Mouse (Mus musculus): Measurements from ENCODE around the gene Nrip2. TPM values are rescaled to one million over a fixed set of nuclear protein-coding genes. Genes with fewer than 3 reads are reported as not detected.
A peak's percentile ranks its signal among the peaks of the same experiment; 100 is the strongest.
"Not testable (repeated sequence)": the region's sequence is repeated elsewhere in the genome, so short reads cannot be mapped to it uniquely, and the experiment has no call there.

Nrip2 gene
- polyA plus RNA-seq, 1 experiment from 2014 or later = 13.6 TPM

- Histone ChIP-seq H3K9ac (ENCODE audit: low read depth, low read length) (peak overlapping the region; percentile 90), H3K4me2 (ENCODE audit: low read length) (peak overlapping the region; percentile 100), H3K9me3 (replicated peaks; ENCODE audit: control insufficient read depth, low read length, poor library complexity, severe bottlenecking) (no peaks in the 10 kb centered on the region), H3K4me3 (ENCODE audit: low read depth, low read length) (peak overlapping the region; percentile 93), H3K27me3 (ENCODE audit: control insufficient read depth, insufficient read depth, low read depth, low read length) (no peaks in the 10 kb centered on the region), H3K36me3 (ENCODE audit: control insufficient read depth, insufficient read depth, low read length) (no peaks in the 10 kb centered on the region), H3K27ac (ENCODE audit: low read length) (peak overlapping the region; percentile 88; the same call in 1 of the 2 replicates), H3K4me1 (ENCODE audit: control insufficient read depth, insufficient read depth, low read length) (peaks cover 18% of the 10 kb centered on the region)
- 1% methylated on average over 44 of the region's 46 CpGs for WGBS
- ATAC-seq = peak; percentile 66
Measured at GRCm38 (mm10) chr6:128363007-128363825, 35.9 kb upstream of the Nrip2 start.

GRCm38 (mm10) chr6:128364721-128365120 lies 34.4 kb upstream of the Nrip2 start:
- Histone ChIP-seq H3K9ac (ENCODE audit: low read depth, low read length) (no peak overlapping the region), H3K4me2 (ENCODE audit: low read length) (no peak overlapping the region), H3K27ac (ENCODE audit: low read length) (no peak overlapping the region), H3K4me1 (ENCODE audit: control insufficient read depth, insufficient read depth, low read length) (peaks cover 16% of the 10 kb centered on the region), H3K4me3 (ENCODE audit: low read depth, low read length) (no peak overlapping the region), H3K36me3 (ENCODE audit: control insufficient read depth, insufficient read depth, low read length) (no peaks in the 10 kb centered on the region), H3K27me3 (ENCODE audit: control insufficient read depth, insufficient read depth, low read depth, low read length) (no peaks in the 10 kb centered on the region), H3K9me3 (replicated peaks; ENCODE audit: control insufficient read depth, low read length, poor library complexity, severe bottlenecking) (no peaks in the 10 kb centered on the region)
- ATAC-seq = no peak
- 75% methylated on average over 6 of the region's 6 CpGs for WGBS

- Histone ChIP-seq H3K27ac (ENCODE audit: low read length) (no peak overlapping the region), H3K9ac (ENCODE audit: low read depth, low read length) (no peak overlapping the region), H3K27me3 (ENCODE audit: control insufficient read depth, insufficient read depth, low read depth, low read length) (no peaks in the 10 kb centered on the region), H3K4me2 (ENCODE audit: low read length) (no peak overlapping the region), H3K4me3 (ENCODE audit: low read depth, low read length) (no peak overlapping the region), H3K9me3 (replicated peaks; ENCODE audit: control insufficient read depth, low read length, poor library complexity, severe bottlenecking) (no peaks in the 10 kb centered on the region), H3K36me3 (ENCODE audit: control insufficient read depth, insufficient read depth, low read length) (no peaks in the 10 kb centered on the region), H3K4me1 (ENCODE audit: control insufficient read depth, insufficient read depth, low read length) (peaks cover 7% of the 10 kb centered on the region)
- 95% methylated on average over 5 of the region's 5 CpGs for WGBS
- no peak for ATAC-seq
Measured at GRCm38 (mm10) chr6:128366466-128366865, 32.6 kb upstream of the Nrip2 start.

- Histone ChIP-seq H3K27me3 (ENCODE audit: control insufficient read depth, insufficient read depth, low read depth, low read length) (no peaks in the 10 kb centered on the region), H3K4me2 (ENCODE audit: low read length) (no peak overlapping the region), H3K4me3 (ENCODE audit: low read depth, low read length) (no peak overlapping the region), H3K9me3 (replicated peaks; ENCODE audit: control insufficient read depth, low read length, poor library complexity, severe bottlenecking) (no peaks in the 10 kb centered on the region), H3K36me3 (ENCODE audit: control insufficient read depth, insufficient read depth, low read length) (no peaks in the 10 kb centered on the region), H3K27ac (ENCODE audit: low read length) (no peak overlapping the region), H3K4me1 (ENCODE audit: control insufficient read depth, insufficient read depth, low read length) (peaks cover 5% of the 10 kb centered on the region), H3K9ac (ENCODE audit: low read depth, low read length) (no peak overlapping the region)
- 88% methylated on average over 5 of the region's 5 CpGs for WGBS
- no peak for ATAC-seq
Measured at GRCm38 (mm10) chr6:128370040-128370439, 29.1 kb upstream of the Nrip2 start.

DNA sequence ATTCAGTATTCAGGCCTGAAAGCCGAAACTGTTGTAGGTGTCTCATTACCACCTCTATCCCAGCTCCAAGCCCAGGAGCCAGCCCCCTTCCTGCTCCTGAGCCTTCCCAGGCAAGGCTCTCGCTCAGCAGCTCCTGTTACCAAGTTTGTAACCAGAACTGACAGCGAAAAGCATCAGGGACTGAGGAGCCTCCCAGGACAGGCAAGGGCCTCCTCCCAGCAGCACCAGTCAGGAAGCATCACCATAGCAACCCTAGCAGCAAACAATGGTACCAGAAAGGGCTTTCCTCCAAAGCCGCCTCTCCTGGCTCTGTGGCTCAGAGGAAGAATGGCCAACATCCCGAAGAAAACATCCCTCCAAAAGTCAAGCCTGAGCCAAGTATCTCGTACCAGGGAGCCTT lies 23.9 kb upstream of the Nrip2 start, which contains the start of the genes Tex52 and Gm44596:
Tex52 (plus strand) TSS at position 265 of the 400 bp plus-strand sequence.
Gm44596 (plus strand) TSS at position 312 of the 400 bp plus-strand sequence.
- Histone ChIP-seq H3K4me2 (ENCODE audit: low read length) (peak within 1 kb of the TSS; percentile 7; the same call in 1 of the 2 replicates), H3K9ac (ENCODE audit: low read depth, low read length) (no peak within 1 kb of the TSS), H3K36me3 (ENCODE audit: control insufficient read depth, insufficient read depth, low read length) (no peaks in the 10 kb centered on the region), H3K4me3 (ENCODE audit: low read depth, low read length) (no peak within 1 kb of the TSS), H3K4me1 (ENCODE audit: control insufficient read depth, insufficient read depth, low read length) (peaks cover 7% of the 10 kb centered on the region), H3K27me3 (ENCODE audit: control insufficient read depth, insufficient read depth, low read depth, low read length) (no peaks in the 10 kb centered on the region), H3K27ac (ENCODE audit: low read length) (peak within 1 kb of the TSS; percentile 9; the same call in 1 of the 2 replicates), H3K9me3 (replicated peaks; ENCODE audit: control insufficient read depth, low read length, poor library complexity, severe bottlenecking) (no peaks in the 10 kb centered on the region)
- 11% methylated on average over 6 of the region's 6 CpGs for WGBS
- ATAC-seq = peak; percentile 81

DNA sequence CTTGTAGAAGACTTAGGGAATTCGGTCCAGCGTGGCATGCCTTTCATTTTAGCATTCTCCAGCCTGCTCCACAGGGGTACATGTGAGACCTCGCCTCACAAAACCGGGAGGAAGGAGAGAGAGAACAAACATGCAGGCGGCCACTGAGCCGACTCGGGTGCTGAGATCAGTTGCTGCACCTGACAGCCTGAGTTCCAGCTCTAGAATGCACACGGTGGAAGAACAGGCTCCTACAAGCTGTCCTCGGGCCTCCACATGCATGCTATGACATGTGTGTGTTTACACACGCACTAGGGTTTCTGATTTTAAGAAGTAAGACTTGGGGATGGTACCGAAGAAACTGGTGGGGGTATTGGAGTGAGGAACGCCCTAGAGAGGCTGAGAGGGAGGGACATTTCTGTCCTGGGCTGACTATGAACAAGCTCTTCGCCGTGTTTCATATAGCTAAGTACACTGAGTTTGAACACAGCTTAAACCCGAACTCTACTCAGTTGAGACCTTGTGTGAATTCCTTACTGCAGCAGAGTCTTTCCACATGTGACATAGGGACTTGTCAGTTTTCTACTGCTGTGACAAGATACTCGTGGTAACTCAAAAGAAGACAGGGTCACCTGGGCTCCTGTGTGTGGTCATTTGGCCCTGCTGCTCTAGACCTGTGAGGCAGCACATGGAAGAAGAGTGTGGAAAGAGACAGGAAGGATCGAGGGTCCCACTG lies 22.6 kb upstream of the Nrip2 start:
- Histone ChIP-seq H3K9me3 (replicated peaks; ENCODE audit: control insufficient read depth, low read length, poor library complexity, severe bottlenecking) (no peaks in the 10 kb centered on the region), H3K4me1 (ENCODE audit: control insufficient read depth, insufficient read depth, low read length) (peaks cover 7% of the 10 kb centered on the region), H3K4me3 (ENCODE audit: low read depth, low read length) (no peak overlapping the region), H3K36me3 (ENCODE audit: control insufficient read depth, insufficient read depth, low read length) (no peaks in the 10 kb centered on the region), H3K27me3 (ENCODE audit: control insufficient read depth, insufficient read depth, low read depth, low read length) (no peaks in the 10 kb centered on the region), H3K4me2 (ENCODE audit: low read length) (no peak overlapping the region), H3K27ac (ENCODE audit: low read length) (no peak overlapping the region), H3K9ac (ENCODE audit: low read depth, low read length) (no peak overlapping the region)
- no peak for ATAC-seq
- WGBS = 94% methylated on average over 17 of the region's 17 CpGs

DNA sequence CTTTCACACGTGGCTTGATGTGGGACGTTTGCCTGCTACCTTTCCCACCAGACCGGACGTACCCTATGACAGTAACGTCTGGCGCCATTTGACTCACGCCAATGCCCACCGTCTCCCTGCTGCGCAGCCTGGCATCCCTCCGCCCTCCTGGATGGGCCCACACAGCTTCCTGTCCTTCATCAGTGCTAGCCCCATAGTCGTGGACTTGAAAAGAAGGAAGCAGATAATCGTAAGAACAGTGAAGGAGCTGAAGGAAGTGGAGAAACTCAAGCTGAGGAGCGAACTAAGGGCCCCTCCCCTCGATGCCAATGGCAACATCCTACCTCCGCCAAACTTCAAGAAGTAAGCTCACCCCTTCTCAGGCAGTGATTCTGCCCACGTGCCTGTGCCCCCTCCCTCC lies 19.5 kb upstream of the Nrip2 start:
- ATAC-seq = no peak
- H3K9ac ChIP-seq (ENCODE audit: low read depth, low read length) = no peak overlapping the region
- no peak overlapping the region for H3K27ac ChIP-seq (ENCODE audit: low read length)
- no peak overlapping the region for H3K4me2 ChIP-seq (ENCODE audit: low read length)
- H3K4me1 ChIP-seq (ENCODE audit: control insufficient read depth, insufficient read depth, low read length) = peaks cover 6% of the 10 kb centered on the region
- H3K9me3 ChIP-seq (replicated peaks; ENCODE audit: control insufficient read depth, low read length, poor library complexity, severe bottlenecking) = no peaks in the 10 kb centered on the region
- H3K4me3 ChIP-seq (ENCODE audit: low read depth, low read length) = no peak overlapping the region
- no peaks in the 10 kb centered on the region for H3K36me3 ChIP-seq (ENCODE audit: control insufficient read depth, insufficient read depth, low read length)
- WGBS = 84% methylated on average over 16 of the region's 16 CpGs
- no peaks in the 10 kb centered on the region for H3K27me3 ChIP-seq (ENCODE audit: control insufficient read depth, insufficient read depth, low read depth, low read length)

DNA sequence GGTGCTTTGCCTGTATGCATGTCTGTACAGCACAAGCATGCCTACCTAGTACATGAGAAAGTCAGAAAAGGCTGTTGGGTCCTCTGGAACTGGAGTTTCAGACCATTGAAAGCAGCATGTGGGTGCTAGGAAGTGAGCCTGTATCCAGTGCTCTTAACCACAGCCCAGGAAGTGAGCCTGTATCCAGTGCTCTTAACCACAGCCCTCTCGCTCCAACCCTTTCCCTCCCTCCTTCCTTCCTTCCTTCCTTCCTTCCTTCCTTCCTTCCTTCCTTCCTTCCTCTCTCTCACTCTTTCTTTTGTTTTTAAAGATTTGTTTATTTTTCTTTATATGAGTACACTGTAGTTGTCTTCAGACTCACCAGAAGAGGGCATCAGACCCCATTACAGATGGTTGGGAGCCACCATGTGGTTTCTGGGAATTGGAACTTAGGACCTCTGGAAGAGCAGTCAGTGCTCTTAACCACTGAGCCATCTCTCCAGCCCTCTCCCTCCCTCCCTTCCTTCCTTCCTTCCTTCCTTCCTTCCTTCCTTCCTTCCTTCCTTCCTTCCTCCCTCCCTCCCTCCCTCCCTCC lies 18.4 kb upstream of the Nrip2 start:
- H3K36me3 ChIP-seq (ENCODE audit: control insufficient read depth, insufficient read depth, low read length); ATAC-seq; H3K27ac ChIP-seq (ENCODE audit: low read length); H3K4me1 ChIP-seq (ENCODE audit: control insufficient read depth, insufficient read depth, low read length); H3K4me2 ChIP-seq (ENCODE audit: low read length); H3K4me3 ChIP-seq (ENCODE audit: low read depth, low read length); H3K9me3 ChIP-seq (replicated peaks; ENCODE audit: control insufficient read depth, low read length, poor library complexity, severe bottlenecking); H3K9ac ChIP-seq (ENCODE audit: low read depth, low read length); H3K27me3 ChIP-seq (ENCODE audit: control insufficient read depth, insufficient read depth, low read depth, low read length): not testable (repeated sequence)
- WGBS = 56% methylated on average over 1 of the region's 1 CpGs

GRCm38 (mm10) chr6:128381254-128381653 lies 17.8 kb upstream of the Nrip2 start:
- 81% methylated on average over 3 of the region's 3 CpGs for WGBS
- Histone ChIP-seq H3K9me3 (replicated peaks; ENCODE audit: control insufficient read depth, low read length, poor library complexity, severe bottlenecking) (no peaks in the 10 kb centered on the region), H3K4me1 (ENCODE audit: control insufficient read depth, insufficient read depth, low read length) (no peaks in the 10 kb centered on the region), H3K4me3 (ENCODE audit: low read depth, low read length) (no peak overlapping the region), H3K27me3 (ENCODE audit: control insufficient read depth, insufficient read depth, low read depth, low read length) (no peaks in the 10 kb centered on the region), H3K4me2 (ENCODE audit: low read length) (no peak overlapping the region), H3K27ac (ENCODE audit: low read length) (no peak overlapping the region), H3K36me3 (ENCODE audit: control insufficient read depth, insufficient read depth, low read length) (no peaks in the 10 kb centered on the region), H3K9ac (ENCODE audit: low read depth, low read length) (no peak overlapping the region)
- no peak for ATAC-seq

All from midbrain, embryonic 16.5 days (tissue).